In the genomic region with DNA sequence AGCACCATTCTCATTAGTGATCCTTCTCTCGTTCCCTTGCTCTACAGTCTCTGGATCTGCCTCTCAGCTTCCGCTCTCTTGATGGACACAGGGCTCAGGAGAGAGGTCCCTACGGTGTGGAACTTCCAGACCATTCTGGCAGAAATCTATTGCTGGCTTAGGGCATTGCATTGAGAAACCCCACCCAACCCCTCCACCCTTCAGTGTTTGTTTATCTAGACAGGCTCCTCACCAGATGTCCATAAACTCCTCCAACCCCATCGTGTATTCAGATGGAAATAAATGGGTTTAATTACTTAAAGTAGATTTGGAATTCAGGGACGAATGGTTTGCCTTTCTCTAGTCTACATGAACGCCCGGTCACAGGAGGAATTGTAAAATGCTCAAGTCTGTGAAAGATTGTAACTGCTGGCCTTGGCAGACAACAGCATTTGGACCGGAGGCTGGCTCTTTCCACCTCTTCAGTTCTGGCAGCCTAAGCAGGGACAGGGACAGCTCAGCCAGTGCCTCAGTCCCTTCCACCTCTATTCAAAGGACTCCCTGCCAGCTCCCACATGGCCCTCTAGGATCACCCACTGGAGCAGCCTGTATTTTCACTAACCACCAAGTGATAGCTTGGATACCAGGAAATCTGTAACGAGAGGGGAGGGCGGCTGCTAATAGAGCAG, we compare ENCODE assay signal across 16 mouse cellular contexts.
A peak's percentile ranks its signal among the peaks of the same experiment; 100 is the strongest.
DNase-seq lines count a peak whose midpoint lies in the region; ATAC-seq lines count a peak whose summit lies in the region.
"Had no signal": no experiment of that assay in that cellular context is flagged by ENCODE, and none has a peak within 500 bp of the region (broad histone marks: within the 10 kb centered on the region; RNA-seq: fewer than 3 reads in every experiment).

No protein-coding gene starts in this region.

- no peak overlapping the region for H3K27ac ChIP-seq in heart, embryonic 11.5 days (ENCODE audit: low read depth, low read length)
- H3K27ac ChIP-seq in forebrain, embryonic 15.5 days (replicated peaks), result peak overlapping the region; percentile 78
- H3K27ac ChIP-seq: heart, embryonic 13.5 days; limb, embryonic 13.5 days had no signal

- WGBS in heart, embryonic 11.5 days (ENCODE audit: insufficient replicate concordance), result 49% methylated on average over 10 of the region's 10 CpGs
- WGBS in forebrain, embryonic 15.5 days, result 20% methylated on average over 10 of the region's 10 CpGs

- no peaks in the 10 kb centered on the region for H3K9me3 ChIP-seq in heart, embryonic 11.5 days (replicated peaks; ENCODE audit: control insufficient read depth, low read length)
- no peaks in the 10 kb centered on the region for H3K9me3 ChIP-seq in forebrain, embryonic 15.5 days
- H3K9me3 ChIP-seq: heart, embryonic 13.5 days; limb, embryonic 13.5 days had no signal

- H3K4me2 ChIP-seq in heart, embryonic 11.5 days, result no peak overlapping the region
- H3K4me2 ChIP-seq in forebrain, embryonic 15.5 days (replicated peaks), result no peak overlapping the region
- H3K4me2 ChIP-seq: heart, embryonic 13.5 days; limb, embryonic 13.5 days had no signal

- ATAC-seq in heart, embryonic 11.5 days (replicated peaks; ENCODE audit: insufficient number of reproducible peaks, low FRiP score, low TSS enrichment), result no peak
- peak; percentile 93 for ATAC-seq in forebrain, embryonic 15.5 days (replicated peaks)
- no peak for ATAC-seq in megakaryocyte-erythroid progenitor cell, adult 5-6 weeks (replicated peaks; ENCODE audit: low FRiP score, low TSS enrichment, poor library complexity, severe bottlenecking)

- no peaks in the 10 kb centered on the region for H3K27me3 ChIP-seq in heart, embryonic 11.5 days (ENCODE audit: control insufficient read depth, insufficient read depth, low read length)
- peaks cover 5% of the 10 kb centered on the region; the same call in 1 of the 2 replicates for H3K27me3 ChIP-seq in forebrain, embryonic 15.5 days
- H3K27me3 ChIP-seq: heart, embryonic 13.5 days; limb, embryonic 13.5 days had no signal

- no peak overlapping the region for H3K4me3 ChIP-seq in heart, embryonic 11.5 days (ENCODE audit: low read depth, low read length)
- H3K4me3 ChIP-seq in forebrain, embryonic 15.5 days, result no peak overlapping the region
- H3K4me3 ChIP-seq: heart, embryonic 13.5 days; limb, embryonic 13.5 days; myocyte had no signal

- peak; percentile 85 for DNase-seq in heart, adult 11 months
- DNase-seq in right cerebral cortex, postnatal 10 days (ENCODE audit: low spot score in 2 of 2), result peak; percentile 38 to 40
- no peak for DNase-seq in right cerebral cortex, postnatal 36 days (ENCODE audit: low spot score in 2 of 2)
- DNase-seq in skeletal muscle tissue, adult 2 months (ENCODE audit: low read depth, low spot score), result peak; percentile 7
- DNase-seq in embryo, embryonic 11 days, result no peak
- DNase-seq: adrenal gland, postnatal 25 days; kidney, adult 11 months; layer of hippocampus, adult 9-11 months; lung, postnatal 10 days; thymus, postnatal 25 days had no signal

- no peaks in the 10 kb centered on the region for H3K36me3 ChIP-seq in heart, embryonic 11.5 days (ENCODE audit: control insufficient read depth, insufficient read depth, low read length)
- no peaks in the 10 kb centered on the region for H3K36me3 ChIP-seq in forebrain, embryonic 15.5 days
- H3K36me3 ChIP-seq: heart, embryonic 13.5 days; limb, embryonic 13.5 days had no signal

- no peak overlapping the region for H3K9ac ChIP-seq in heart, embryonic 11.5 days (ENCODE audit: low read depth, low read length)
- H3K9ac ChIP-seq in forebrain, embryonic 15.5 days (replicated peaks), result no peak overlapping the region
- H3K9ac ChIP-seq: heart, embryonic 13.5 days; limb, embryonic 13.5 days had no signal

- H3K4me1 ChIP-seq in heart, embryonic 11.5 days (ENCODE audit: control insufficient read depth, insufficient read depth, low read length), result no peaks in the 10 kb centered on the region
- peaks cover 19% of the 10 kb centered on the region for H3K4me1 ChIP-seq in forebrain, embryonic 15.5 days
- H3K4me1 ChIP-seq: heart, embryonic 13.5 days; limb, embryonic 13.5 days had no signal

Comparison
In these comparisons a context has a peak if more than half of its experiments do, and no peak if none do; other contexts are left out.
1. DNase-seq: peak in heart, adult 11 months (single experiment), right cerebral cortex, postnatal 10 days (2 of 2) and skeletal muscle tissue, adult 2 months (single experiment); none in right cerebral cortex, postnatal 36 days (0 of 2) and embryo, embryonic 11 days (single experiment).